Comparison of ENCODE assay signal across 26 mouse cellular contexts in the genomic region with DNA sequence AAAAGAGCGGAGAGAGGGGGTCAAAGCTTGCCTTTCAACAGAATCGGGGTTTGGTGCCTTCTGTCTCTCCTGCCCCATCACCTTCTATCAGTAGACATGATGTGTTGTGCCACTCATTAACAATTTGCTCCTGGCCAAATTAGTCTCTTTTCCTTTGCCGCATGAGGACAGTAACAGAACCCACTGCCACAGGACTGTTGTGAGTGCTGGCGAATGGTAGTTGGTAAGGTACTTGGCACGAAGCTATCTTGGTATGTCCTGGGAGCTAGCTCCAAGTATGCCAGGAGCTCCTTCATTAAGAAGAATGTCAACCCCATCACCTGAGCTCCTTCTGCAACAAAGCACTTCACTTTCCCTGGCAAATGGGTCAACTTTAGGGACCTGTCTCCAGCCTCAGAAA. TPM values are rescaled to one million over a fixed set of nuclear protein-coding genes. Genes with fewer than 3 reads are reported as not detected.
DNase-seq lines count a peak whose midpoint lies in the region; ATAC-seq and TF ChIP-seq lines count a peak whose summit lies in the region.
"Had no signal": no experiment of that assay in that cellular context is flagged by ENCODE, and none has a peak within 500 bp of the region (broad histone marks: within the 10 kb centered on the region; RNA-seq: fewer than 3 reads in every experiment).

No protein-coding gene starts in this region.

- no peak for TF ChIP-seq EP300 in ES-Bruce4 (IDR thresholded peaks at IDR 0.05; ENCODE audit: insufficient read depth, low read depth, low read length)

- H3K4me2 ChIP-seq in liver, embryonic 12.5 days: no peak overlapping the region
- H3K4me2 ChIP-seq in liver, embryonic 11.5 days: no peak overlapping the region
- H3K4me2 ChIP-seq: embryonic facial prominence, embryonic 13.5 days; forebrain, embryonic 13.5 days; heart, embryonic 11.5 days; hindbrain, embryonic 14.5 days had no signal

- H3K9ac ChIP-seq in liver, embryonic 12.5 days: no peak overlapping the region
- H3K9ac ChIP-seq in liver, embryonic 11.5 days (ENCODE audit: low read depth, low read length): no peak overlapping the region
- H3K9ac ChIP-seq in ES-Bruce4 (ENCODE audit: low read depth, poor library complexity, severe bottlenecking): no peak overlapping the region
- H3K9ac ChIP-seq: embryonic facial prominence, embryonic 13.5 days; forebrain, embryonic 13.5 days; hindbrain, embryonic 14.5 days had no signal

- no peak for DNase-seq in liver, embryonic 11.5 days (ENCODE audit: low spot score)
- DNase-seq in R1 (ENCODE audit: low read depth, low spot score): peak; percentile 41
- no peak for DNase-seq in retina, embryonic 14.5 days (ENCODE audit: low spot score)
- DNase-seq in kidney, postnatal 10 days: no peak
- DNase-seq: adrenal gland, adult 2 months; adrenal gland, postnatal 25 days; cerebellum, adult 11-12 months; cerebellum, adult 8-10 months; cerebellum, postnatal 10 days; cerebellum, postnatal 36 days; gastrocnemius, postnatal 10 days; gastrocnemius, postnatal 36 days; heart, postnatal 36 days had no signal

- no peak for ATAC-seq in liver, embryonic 12.5 days
- no peak for ATAC-seq in liver, embryonic 11.5 days (replicated peaks; ENCODE audit: low FRiP score)
- ATAC-seq: CD4-positive, CD25-positive, alpha-beta regulatory T cell, adult 4 months; forebrain, embryonic 13.5 days; forebrain, embryonic 16.5 days; intestine, postnatal 0 days had no signal

- 76% methylated on average over 5 of the region's 5 CpGs for WGBS in liver, embryonic 12.5 days (ENCODE audit: insufficient replicate concordance)
- WGBS in liver, embryonic 11.5 days: 77% methylated on average over 5 of the region's 5 CpGs

- H3K36me3 ChIP-seq in liver, embryonic 12.5 days: peaks cover 27% of the 10 kb centered on the region
- H3K36me3 ChIP-seq in liver, embryonic 11.5 days (ENCODE audit: control insufficient read depth, insufficient read depth, low read length): no peaks in the 10 kb centered on the region
- H3K36me3 ChIP-seq in E14TG2a.4 (ENCODE audit: insufficient read depth, low read length) (peaks cover 15% of the 10 kb centered on the region), ES-Bruce4 (ENCODE audit: control insufficient read depth, insufficient read depth, low read length, poor library complexity, severe bottlenecking) (peaks cover 15% of the 10 kb centered on the region)
- H3K36me3 ChIP-seq: embryonic facial prominence, embryonic 10.5 days; embryonic facial prominence, embryonic 13.5 days; hindbrain, embryonic 10.5 days had no signal

- H3K27ac ChIP-seq in liver, embryonic 12.5 days: 0 out of 2 replicates have a peak overlapping the region, but pooled peaks have one; percentile 1
- no peak overlapping the region for H3K27ac ChIP-seq in liver, embryonic 11.5 days (ENCODE audit: low read depth, low read length)
- H3K27ac ChIP-seq in ES-Bruce4 (ENCODE audit: insufficient read depth, low read length): peak overlapping the region; percentile 90
- H3K27ac ChIP-seq: embryonic facial prominence, embryonic 10.5 days; embryonic facial prominence, embryonic 13.5 days; forebrain, embryonic 13.5 days; hindbrain, embryonic 14.5 days had no signal

- no peaks in the 10 kb centered on the region for H3K27me3 ChIP-seq in liver, embryonic 12.5 days (replicated peaks)
- no peaks in the 10 kb centered on the region for H3K27me3 ChIP-seq in liver, embryonic 11.5 days (replicated peaks; ENCODE audit: control insufficient read depth, insufficient read depth, low read length)
- H3K27me3 ChIP-seq in E14TG2a.4 (ENCODE audit: insufficient read depth, low read length) (no peaks in the 10 kb centered on the region), ES-Bruce4 (ENCODE audit: control insufficient read depth, insufficient read depth, low read length, poor library complexity, severe bottlenecking) (no peaks in the 10 kb centered on the region)
- H3K27me3 ChIP-seq: forebrain, embryonic 13.5 days had no signal

- TF ChIP-seq POLR2A in ES-Bruce4 (IDR thresholded peaks at IDR 0.05; ENCODE audit: insufficient read depth, low read length): no peak

- H3K4me1 ChIP-seq in liver, embryonic 12.5 days: peaks cover 67% of the 10 kb centered on the region
- H3K4me1 ChIP-seq in liver, embryonic 11.5 days (replicated peaks; ENCODE audit: control insufficient read depth, insufficient read depth, low read length): peaks cover 22% of the 10 kb centered on the region
- peaks cover 78% of the 10 kb centered on the region for H3K4me1 ChIP-seq in E14TG2a.4 (replicated peaks; ENCODE audit: low read depth, low read length)
- peaks cover 3% of the 10 kb centered on the region for H3K4me1 ChIP-seq in ES-Bruce4 (ENCODE audit: control insufficient read depth, insufficient read depth, low read length)

- H3K4me3 ChIP-seq in liver, embryonic 12.5 days: no peak overlapping the region
- no peak overlapping the region for H3K4me3 ChIP-seq in liver, embryonic 11.5 days (ENCODE audit: low read depth, low read length)
- 0 out of 2 replicates have a peak overlapping the region, but pooled peaks have one; percentile 53 for H3K4me3 ChIP-seq in E14TG2a.4 (replicated peaks; ENCODE audit: low read length)
- H3K4me3 ChIP-seq in ES-Bruce4 (ENCODE audit: low read depth, low read length): no peak overlapping the region
- H3K4me3 ChIP-seq: embryonic facial prominence, embryonic 10.5 days; embryonic facial prominence, embryonic 13.5 days; forebrain, embryonic 13.5 days had no signal

- TF ChIP-seq CTCF in E14TG2a.4 (conservative IDR thresholded peaks at IDR 0.05; ENCODE audit: low read length): no peak
- TF ChIP-seq CTCF in ES-Bruce4 (IDR thresholded peaks at IDR 0.05; ENCODE audit: low read depth, low read length): no peak

- H3K9me3 ChIP-seq in liver, embryonic 12.5 days (replicated peaks): no peaks in the 10 kb centered on the region
- no peaks in the 10 kb centered on the region for H3K9me3 ChIP-seq in liver, embryonic 11.5 days (ENCODE audit: control insufficient read depth, low read length)
- H3K9me3 ChIP-seq in E14TG2a.4 (ENCODE audit: low read length) (no peaks in the 10 kb centered on the region), ES-Bruce4 (replicated peaks; ENCODE audit: control insufficient read depth, insufficient read depth, low read length, poor library complexity, severe bottlenecking) (no peaks in the 10 kb centered on the region)
- H3K9me3 ChIP-seq: embryonic facial prominence, embryonic 10.5 days; embryonic facial prominence, embryonic 13.5 days; forebrain, embryonic 10.5 days; forebrain, embryonic 13.5 days; hindbrain, embryonic 10.5 days had no signal

RNA-seq across cellular contexts. Expression of gene Gadd45a, which starts 6.4 kb away (rescaled TPM):
- polyA plus RNA-seq in liver, embryonic 12.5 days (2016; fragmentation: Nextera tagmentation; extraction: Ambion mirVana): 88.3 and 96.9 TPM in 2 replicates
- polyA plus RNA-seq in liver, embryonic 11.5 days (2014; fragmentation: Nextera tagmentation; extraction: Ambion mirVana): 27.9 and 31.1 TPM in 2 replicates
- 89.5 and 90.3 TPM in 2 replicates for polyA plus RNA-seq in ES-Bruce4 (2011; ENCODE audit: insufficient read depth, insufficient read length, low read depth, missing spikeins)
